Mouse (Mus musculus) forebrain, embryonic 11.5 days (tissue): ENCODE data around the gene Aamp. TPM values are rescaled to one million over a fixed set of nuclear protein-coding genes. Genes with fewer than 3 reads are reported as not detected.

ENCODE experiments used
- ATAC-seq: fragments of 200-750 bp; cut with Nextera tagmentation; replicated peaks from 2 replicates; pipeline ENCODE4 v1.8.0; 2017; ENCODE audit warnings: moderate TSS enrichment; ENCODE audit not compliant: low FRiP score
- DNase-seq: peaks from one replicate; pipeline ENCODE4 v3.0.0-alpha.2; 2017; ENCODE audit warnings: low spot score
- H3K27ac ChIP-seq: fragments of 300-500 bp; sonication (generic); 2 replicates; pipeline ENCODE4 v1.5.1; 2014; ENCODE audit warnings: low read depth, low read length
- H3K27me3 ChIP-seq: fragments of 300-500 bp; sonication (generic); 2 replicates; pipeline ENCODE4 v1.6.1; 2014; ENCODE audit warnings: mild to moderate bottlenecking, low read length, mixed read lengths; ENCODE audit not compliant: control insufficient read depth, insufficient read depth
- H3K36me3 ChIP-seq: fragments of 300-500 bp; sonication (generic); 2 replicates; pipeline ENCODE4 v1.6.1; 2014; ENCODE audit warnings: mild to moderate bottlenecking, low read length, moderate library complexity, mixed read lengths; ENCODE audit not compliant: control insufficient read depth, insufficient read depth
- H3K4me1 ChIP-seq: fragments of 300-500 bp; sonication (generic); replicated peaks from 2 replicates; pipeline ENCODE4 v1.6.1; 2014; ENCODE audit warnings: low read length, mixed read lengths; ENCODE audit not compliant: control insufficient read depth, insufficient read depth
- H3K4me2 ChIP-seq: fragments of 300-500 bp; sonication (generic); 2 replicates; pipeline ENCODE4 v1.6.1; 2014; ENCODE audit warnings: low read depth, mild to moderate bottlenecking, low read length, moderate library complexity, mixed read lengths; ENCODE audit not compliant: severe bottlenecking
- H3K4me3 ChIP-seq: fragments of 300-500 bp; sonication (generic); 2 replicates; pipeline ENCODE4 v1.5.1; 2014; ENCODE audit warnings: low read depth, low read length
- H3K9ac ChIP-seq: fragments of 300-500 bp; sonication (generic); 2 replicates; pipeline ENCODE4 v1.6.1; 2014; ENCODE audit warnings: low read length
- H3K9me3 ChIP-seq: fragments of 300-500 bp; sonication (generic); 2 replicates; pipeline ENCODE4 v1.6.1; 2016; ENCODE audit warnings: low read length, mixed read lengths; ENCODE audit not compliant: control insufficient read depth
- WGBS: fragments of 180-500 bp; shearing (Covaris S2); extraction: QIAGEN DNeasy Blood & Tissue Kit; methylation state at CpG from one replicate; pipeline ENCODE4 v1.1.7; 2014; 5-methylcytosine and 5-hydroxymethylcytosine counted together
- polyA plus RNA-seq: library from polyadenylated mRNA; unstranded; fragments of >200 nt; fragmentation: Nextera tagmentation; extraction: Ambion mirVana; gene quantifications from 2 replicates; pipeline ENCODE4 v1.2.1, GENCODE M21; 2014

Gene Aamp
- polyA plus RNA-seq, 1 experiment from 2014 or later, result 185 TPM

DNA sequence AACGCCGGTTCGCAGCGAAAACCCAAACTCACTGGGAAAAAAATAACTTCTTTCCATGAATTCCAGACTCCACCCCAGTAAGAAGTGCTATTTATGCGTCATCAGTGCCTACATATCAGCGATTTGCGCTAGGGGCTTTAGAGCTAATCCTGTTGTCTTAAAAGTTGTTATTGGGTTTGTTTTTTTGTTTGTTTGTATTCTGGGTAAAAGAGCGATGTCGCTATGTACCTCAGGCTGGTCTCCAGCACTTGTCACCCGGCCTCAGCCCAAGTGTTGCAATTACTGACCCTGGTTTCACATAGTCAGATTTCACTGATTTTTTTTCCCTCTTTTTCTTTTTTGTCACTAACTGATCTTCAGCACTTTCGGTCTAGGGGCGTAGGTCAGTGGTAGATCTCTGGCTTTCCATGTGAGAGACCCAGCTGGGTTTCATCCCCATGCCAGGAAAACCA, 19.8 kb upstream of the Aamp start:
- peak overlapping the region; percentile 59 for H3K9ac ChIP-seq
- ATAC-seq (no peak), DNase-seq (no peak)
- no peaks in the 10 kb centered on the region for H3K36me3 ChIP-seq
- no peaks in the 10 kb centered on the region for H3K9me3 ChIP-seq
- H3K27me3 ChIP-seq, result 0 out of 2 replicates have a peak, but pooled peaks cover 2% of the 10 kb centered on the region
- H3K4me2 ChIP-seq, result peak overlapping the region; percentile 93
- no peaks in the 10 kb centered on the region; the same call in 1 of the 2 replicates for H3K4me1 ChIP-seq
- WGBS, result 8% methylated on average over 12 of the region's 12 CpGs
- H3K4me3 ChIP-seq, result peak overlapping the region; percentile 47
- H3K27ac ChIP-seq, result no peak overlapping the region

DNA sequence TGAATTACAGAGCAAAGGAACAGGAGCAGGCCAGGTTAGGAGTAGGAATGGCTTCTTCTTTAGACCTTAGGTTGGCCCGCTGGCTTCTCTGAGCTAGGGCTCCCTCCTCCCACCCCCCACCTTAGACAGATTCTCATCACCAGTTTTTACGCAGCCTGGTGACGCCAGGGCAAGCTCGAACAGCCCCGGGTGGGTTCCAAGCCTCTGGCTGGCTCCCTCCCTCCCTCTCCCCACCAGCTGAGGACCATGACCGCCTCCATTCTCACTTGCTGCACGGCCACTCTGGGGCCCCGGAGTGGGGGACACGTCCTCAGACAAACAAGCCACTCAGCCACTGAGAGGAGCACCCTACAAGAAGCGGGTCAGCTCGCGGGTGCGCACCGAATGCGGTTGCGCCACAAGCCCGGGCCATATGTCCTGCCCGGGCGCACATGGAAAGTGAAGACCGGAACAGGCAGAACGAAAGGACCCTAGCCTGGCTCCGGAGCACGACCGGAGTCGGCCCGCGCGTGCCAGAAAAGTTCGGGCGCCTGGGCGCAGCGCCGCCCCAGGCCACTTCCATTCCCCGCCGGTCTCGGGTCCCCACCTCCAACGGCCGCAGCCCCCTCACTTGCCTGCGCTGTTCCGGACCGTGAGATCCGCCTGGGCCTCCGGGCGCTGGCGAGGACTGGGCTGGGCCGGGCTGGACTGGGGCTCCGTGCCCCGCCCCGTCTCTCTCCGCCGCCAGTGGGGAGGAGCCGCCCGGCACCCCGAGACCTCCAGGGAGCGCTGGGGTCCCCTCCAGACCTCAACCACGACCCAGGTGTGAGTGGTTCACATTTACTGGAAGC, 19.2 kb upstream of the Aamp start:
- WGBS, result 1% methylated on average over 56 of the region's 56 CpGs
- no peaks in the 10 kb centered on the region for H3K36me3 ChIP-seq
- H3K27ac ChIP-seq, result no peak overlapping the region
- DNase-seq (peak; percentile 77), ATAC-seq (peak; percentile 70)
- H3K27me3 ChIP-seq, result 0 out of 2 replicates have a peak, but pooled peaks cover 2% of the 10 kb centered on the region
- H3K4me2 ChIP-seq, result peak overlapping the region; percentile 93
- no peaks in the 10 kb centered on the region for H3K9me3 ChIP-seq
- no peaks in the 10 kb centered on the region; the same call in 1 of the 2 replicates for H3K4me1 ChIP-seq
- peak overlapping the region; percentile 59 for H3K9ac ChIP-seq
- H3K4me3 ChIP-seq, result peak overlapping the region; percentile 47

- Histone ChIP-seq H3K4me2 (no peak overlapping the region), H3K9me3 (no peaks in the 10 kb centered on the region), H3K4me3 (no peak overlapping the region), H3K9ac (no peak overlapping the region), H3K4me1 (no peaks in the 10 kb centered on the region; the same call in 1 of the 2 replicates), H3K27me3 (0 out of 2 replicates have a peak, but pooled peaks cover 2% of the 10 kb centered on the region), H3K27ac (no peak overlapping the region), H3K36me3 (no peaks in the 10 kb centered on the region)
- DNase-seq, result no peak
- WGBS, result 93% methylated on average over 2 of the region's 2 CpGs
- ATAC-seq, result no peak
These were observed 18.3 kb upstream of the Aamp start for GRCm38 (mm10) chr1:74302835-74303234.

DNA sequence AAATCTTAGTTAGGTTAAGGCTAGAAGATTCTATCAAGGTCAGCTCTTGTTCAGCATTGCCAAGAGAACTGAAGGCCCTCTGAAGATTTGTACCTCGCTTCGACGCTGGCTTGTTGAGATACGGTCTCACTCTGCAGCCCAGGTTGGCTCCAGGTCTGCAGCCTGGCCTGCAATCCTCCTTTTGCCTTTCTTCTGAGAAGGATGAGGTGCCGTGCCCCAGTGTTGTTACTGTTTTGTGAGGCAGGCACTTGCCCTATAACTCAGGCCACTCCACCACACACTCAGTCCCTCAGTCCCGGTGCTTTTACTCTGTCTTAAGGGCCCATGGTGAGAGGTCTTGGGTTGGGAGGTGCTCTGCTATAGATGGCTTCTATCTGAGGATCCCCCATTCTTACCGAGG, 17.7 kb upstream of the Aamp start:
- Histone ChIP-seq H3K9me3 (no peaks in the 10 kb centered on the region), H3K36me3 (no peaks in the 10 kb centered on the region), H3K4me1 (no peaks in the 10 kb centered on the region; the same call in 1 of the 2 replicates), H3K27me3 (0 out of 2 replicates have a peak, but pooled peaks cover 2% of the 10 kb centered on the region), H3K4me2 (no peak overlapping the region), H3K27ac (no peak overlapping the region), H3K9ac (no peak overlapping the region), H3K4me3 (no peak overlapping the region)
- 94% methylated on average over 7 of the region's 7 CpGs for WGBS
- no peak for DNase-seq
- no peak for ATAC-seq

- H3K27me3 ChIP-seq, result 0 out of 2 replicates have a peak, but pooled peaks cover 2% of the 10 kb centered on the region
- H3K4me1 ChIP-seq, result peaks cover 5% of the 10 kb centered on the region; the same call in 1 of the 2 replicates
- no peaks in the 10 kb centered on the region; the same call in 1 of the 2 replicates for H3K36me3 ChIP-seq
- ATAC-seq (no peak), DNase-seq (no peak)
- WGBS, result 85% methylated on average over 6 of the region's 6 CpGs
- H3K9ac ChIP-seq, result no peak overlapping the region
- H3K27ac ChIP-seq, result no peak overlapping the region
- no peaks in the 10 kb centered on the region for H3K9me3 ChIP-seq
- no peak overlapping the region for H3K4me2 ChIP-seq
- H3K4me3 ChIP-seq, result no peak overlapping the region
These were observed 16.0 kb upstream of the Aamp start for GRCm38 (mm10) chr1:74300347-74301110.

GRCm38 (mm10) chr1:74298996-74299395, 14.5 kb upstream of the Aamp start:
- H3K9me3 ChIP-seq, result no peaks in the 10 kb centered on the region
- DNase-seq (no peak), ATAC-seq (no peak)
- H3K4me3 ChIP-seq, result no peak overlapping the region
- no peak overlapping the region for H3K9ac ChIP-seq
- peaks cover 5% of the 10 kb centered on the region; the same call in 1 of the 2 replicates for H3K4me1 ChIP-seq
- no peak overlapping the region for H3K27ac ChIP-seq
- H3K4me2 ChIP-seq, result no peak overlapping the region
- H3K27me3 ChIP-seq, result no peaks in the 10 kb centered on the region
- 72% methylated on average over 5 of the region's 5 CpGs for WGBS
- H3K36me3 ChIP-seq, result no peaks in the 10 kb centered on the region; the same call in 1 of the 2 replicates

DNA sequence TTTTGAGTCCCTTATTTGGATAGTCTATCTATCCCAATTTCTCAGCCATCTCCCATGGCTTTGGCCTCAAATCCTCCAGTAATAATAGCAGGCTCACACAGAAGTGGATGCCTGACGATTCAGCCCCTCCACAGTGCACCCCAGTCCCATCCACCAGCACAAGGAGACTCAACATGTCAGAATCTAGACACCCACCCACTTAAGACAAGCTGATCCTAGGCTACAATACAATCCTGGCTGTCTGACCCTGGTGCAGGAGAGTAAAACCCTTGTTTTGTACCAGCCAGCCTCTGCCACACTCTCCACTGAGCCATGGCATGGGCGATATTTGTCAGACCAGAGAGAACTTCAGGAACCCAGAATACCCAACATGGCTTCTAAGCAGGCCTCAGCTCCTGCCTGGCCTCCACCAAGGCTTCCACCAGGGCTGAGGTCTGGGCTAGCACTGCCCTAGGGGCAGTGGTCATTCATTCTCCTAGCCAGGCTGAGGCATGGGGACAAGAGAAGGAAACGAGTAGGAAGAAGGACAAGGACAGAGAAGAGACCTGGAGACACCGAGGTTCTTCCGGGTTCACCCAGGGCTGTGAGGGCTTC, 13.7 kb upstream of the Aamp start:
- Histone ChIP-seq H3K4me3 (no peak overlapping the region), H3K36me3 (no peaks in the 10 kb centered on the region; the same call in 1 of the 2 replicates), H3K4me2 (no peak overlapping the region), H3K27ac (no peak overlapping the region), H3K9ac (no peak overlapping the region), H3K27me3 (no peaks in the 10 kb centered on the region), H3K9me3 (no peaks in the 10 kb centered on the region), H3K4me1 (peaks cover 5% of the 10 kb centered on the region; the same call in 1 of the 2 replicates)
- ATAC-seq (no peak), DNase-seq (no peak)
- 86% methylated on average over 5 of the region's 5 CpGs for WGBS

DNA sequence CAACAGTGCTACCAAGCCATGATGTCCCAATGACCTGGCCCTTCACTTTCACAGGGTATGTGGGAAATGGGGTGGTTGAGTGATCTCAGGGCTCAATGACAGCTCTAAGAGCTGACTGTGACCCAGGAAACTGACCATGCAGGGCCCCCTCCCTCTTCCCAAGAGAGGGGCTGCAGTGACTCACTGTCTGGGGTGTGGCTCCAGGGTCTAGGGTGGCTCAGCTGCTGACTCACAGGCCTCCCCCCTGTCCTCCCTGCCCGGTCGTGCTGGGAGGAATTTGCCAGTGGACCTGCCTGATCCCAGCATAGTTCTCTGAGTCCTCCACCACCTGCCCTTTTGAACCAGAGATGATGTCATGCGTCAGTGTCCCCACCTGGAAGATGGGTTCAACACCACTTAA, 12.7 kb upstream of the Aamp start:
- Histone ChIP-seq H3K4me3 (no peak overlapping the region), H3K4me2 (no peak overlapping the region), H3K27me3 (no peaks in the 10 kb centered on the region), H3K9ac (no peak overlapping the region), H3K36me3 (no peaks in the 10 kb centered on the region; the same call in 1 of the 2 replicates), H3K27ac (no peak overlapping the region), H3K4me1 (peaks cover 5% of the 10 kb centered on the region; the same call in 1 of the 2 replicates), H3K9me3 (no peaks in the 10 kb centered on the region)
- ATAC-seq, result no peak
- WGBS, result 87% methylated on average over 3 of the region's 3 CpGs
- DNase-seq, result no peak
